Mouse (Mus musculus) kidney, postnatal 0 days (tissue): Measurements from ENCODE around the gene Pdcd7. TPM values are rescaled to one million over a fixed set of nuclear protein-coding genes. Genes with fewer than 3 reads are reported as not detected.
A peak's percentile ranks its signal among the peaks of the same experiment; 100 is the strongest.

ENCODE experiments used
- ATAC-seq: fragments of 200-750 bp; cut with Nextera tagmentation; replicated peaks from 2 replicates; pipeline ENCODE4 v1.8.0; 2017; ENCODE audit warnings: low read depth, moderate number of reproducible peaks, moderate TSS enrichment, moderate library complexity; ENCODE audit not compliant: low FRiP score
- DNase-seq: peaks from one replicate; pipeline ENCODE4 v3.0.0-alpha.2; 2016; ENCODE audit warnings: low spot score
- H3K27ac ChIP-seq: fragments of 300-500 bp; sonication (generic); 2 replicates; pipeline ENCODE4 v1.5.1; 2014; ENCODE audit warnings: mild to moderate bottlenecking
- H3K27me3 ChIP-seq: fragments of 300-500 bp; sonication (generic); 2 replicates; pipeline ENCODE4 v1.6.1; 2014; ENCODE audit warnings: low read length, mixed read lengths; ENCODE audit not compliant: insufficient read depth
- H3K36me3 ChIP-seq: fragments of 300-500 bp; sonication (generic); 2 replicates; pipeline ENCODE4 v1.6.1; 2014; ENCODE audit warnings: low read length, mixed read lengths; ENCODE audit not compliant: insufficient read depth
- H3K4me1 ChIP-seq: fragments of 300-500 bp; sonication (generic); replicated peaks from 2 replicates; pipeline ENCODE4 v1.6.1; 2014; ENCODE audit warnings: antibody characterized with exemption, low read length, mixed read lengths; ENCODE audit not compliant: insufficient read depth
- H3K4me2 ChIP-seq: fragments of 300-500 bp; sonication (generic); 2 replicates; pipeline ENCODE4 v1.6.1; 2014; ENCODE audit warnings: mild to moderate bottlenecking, low read length, moderate library complexity, mixed read lengths
- H3K4me3 ChIP-seq: fragments of 300-500 bp; sonication (generic); replicated peaks from 2 replicates; pipeline ENCODE4 v1.5.1; 2014; ENCODE audit warnings: low read depth, low read length
- H3K9ac ChIP-seq: fragments of 300-500 bp; sonication (generic); 2 replicates; pipeline ENCODE4 v1.6.1; 2014; ENCODE audit warnings: low read depth, low read length
- H3K9me3 ChIP-seq: fragments of 300-500 bp; sonication (generic); replicated peaks from 2 replicates; pipeline ENCODE4 v1.6.1; 2016; ENCODE audit warnings: low read length, inconsistent platforms, mixed read lengths
- CTCF ChIP-seq: IDR thresholded peaks from 2 replicates; pipeline ENCODE4 v1.5.1; 2016; ENCODE audit warnings: antibody characterized with exemption, low read depth, mild to moderate bottlenecking, moderate library complexity
- WGBS: fragments of 180-500 bp; shearing (Covaris S2); extraction: QIAGEN DNeasy Blood & Tissue Kit; methylation state at CpG from one replicate; pipeline ENCODE4 v1.1.7; 2014; 5-methylcytosine and 5-hydroxymethylcytosine counted together
- polyA plus RNA-seq: library from polyadenylated mRNA; unstranded; fragments of >200 nt; fragmentation: Nextera tagmentation; extraction: Ambion mirVana; gene quantifications from 2 replicates; pipeline ENCODE4 v1.2.1, GENCODE M21; 2015

The Pdcd7 gene
- polyA plus RNA-seq, result 9.1 and 10.3 TPM in 2 replicates

DNA sequence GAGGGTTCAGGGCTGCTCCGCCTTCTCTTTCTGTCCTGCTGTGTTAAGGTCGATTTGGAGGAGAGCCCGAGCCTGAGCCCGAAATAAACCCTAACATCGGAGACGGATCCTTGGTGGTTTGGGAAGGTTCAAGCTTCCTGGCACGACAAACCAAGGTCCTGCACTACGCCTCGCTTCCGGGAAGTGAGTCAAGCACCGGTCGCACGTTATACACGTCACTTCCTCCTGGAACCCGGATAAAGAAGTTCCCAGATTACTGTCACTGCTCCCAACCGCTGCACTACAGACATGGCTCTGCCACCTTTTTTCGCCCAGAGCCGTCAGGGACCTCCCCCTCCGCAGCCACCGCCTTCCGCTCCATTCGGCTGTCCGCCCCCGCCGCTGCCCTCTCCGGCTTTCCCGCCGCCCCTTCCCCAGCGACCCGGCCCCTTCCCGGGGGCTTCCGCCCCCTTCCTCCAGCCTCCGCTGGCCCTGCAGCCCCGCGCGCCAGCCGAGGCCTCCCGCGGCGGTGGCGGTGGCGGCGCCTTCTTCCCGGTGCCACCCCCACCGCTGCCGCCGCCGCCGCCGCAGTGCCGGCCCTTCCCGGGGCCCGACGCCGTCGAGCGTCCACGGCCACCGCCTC, at the start of gene Pdcd7:
Pdcd7 (plus strand) TSS at position 251 of the 622 bp plus-strand sequence.
- Histone ChIP-seq H3K36me3 (no peaks in the 10 kb centered on the region), H3K27ac (peak within 1 kb of the TSS; percentile 99), H3K9me3 (no peaks in the 10 kb centered on the region), H3K9ac (peak within 1 kb of the TSS; percentile 99), H3K4me3 (peak within 1 kb of the TSS; percentile 99), H3K4me1 (peaks cover 6% of the 10 kb centered on the region; the same call in 1 of the 2 replicates), H3K4me2 (peak within 1 kb of the TSS; percentile 76), H3K27me3 (no peaks in the 10 kb centered on the region)
- no peak for TF ChIP-seq CTCF
- WGBS, result under 1% methylated on average over 51 of the region's 59 CpGs
- DNase-seq (peak; percentile 98), ATAC-seq (peak; percentile 92)

DNA sequence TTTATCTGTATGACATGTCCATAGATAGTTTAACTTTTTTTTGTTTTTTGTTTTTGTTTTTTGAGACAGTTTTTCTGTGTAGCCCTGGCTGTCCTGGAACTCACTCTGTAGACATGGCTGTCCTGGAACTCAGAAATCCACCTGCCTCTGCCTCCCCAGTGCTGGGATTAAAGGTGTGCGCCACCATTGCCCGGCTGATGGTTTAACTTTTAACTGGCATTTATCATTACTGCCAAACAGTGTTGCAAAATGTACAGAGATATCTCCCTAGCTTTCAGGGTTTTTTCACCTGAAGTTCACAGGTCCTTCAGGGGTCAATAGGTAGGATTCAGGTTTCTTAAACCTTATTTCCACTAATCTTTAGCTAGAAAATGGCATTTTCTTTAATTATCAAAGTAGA, 48.8 kb upstream of the Pdcd7 start:
- H3K36me3 ChIP-seq, result 0 out of 2 replicates have a peak, but pooled peaks cover 9% of the 10 kb centered on the region
- 98% methylated on average over 2 of the region's 2 CpGs for WGBS
- no peak overlapping the region for H3K4me3 ChIP-seq
- DNase-seq (no peak), ATAC-seq (no peak)
- H3K9me3 ChIP-seq, result no peaks in the 10 kb centered on the region
- H3K9ac ChIP-seq, result no peak overlapping the region
- H3K27ac ChIP-seq, result no peak overlapping the region
- TF ChIP-seq CTCF, result no peak
- 0 out of 2 replicates have a peak, but pooled peaks cover 8% of the 10 kb centered on the region for H3K4me1 ChIP-seq
- H3K27me3 ChIP-seq, result no peaks in the 10 kb centered on the region
- no peak overlapping the region for H3K4me2 ChIP-seq

DNA sequence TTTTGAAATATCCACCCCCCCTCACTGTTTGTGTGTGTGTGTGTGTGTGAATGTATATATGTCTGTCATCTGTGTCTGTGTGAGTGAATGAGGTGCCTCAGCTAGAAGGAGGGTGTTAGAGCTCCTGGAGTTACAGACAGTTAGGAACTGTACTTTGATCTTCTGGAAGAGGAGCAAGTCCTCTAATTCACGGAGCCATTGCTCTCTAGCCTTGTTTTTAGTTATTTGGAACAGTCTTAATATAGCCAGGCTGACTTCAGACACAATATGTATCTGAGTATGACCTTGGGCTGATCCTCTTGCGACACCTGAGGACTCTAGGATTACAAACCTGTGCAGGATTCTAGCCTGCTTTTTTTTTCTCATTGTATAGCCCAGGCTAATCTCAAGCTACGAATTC, 47.1 kb upstream of the Pdcd7 start:
- WGBS, result 81% methylated on average over 3 of the region's 3 CpGs

DNA sequence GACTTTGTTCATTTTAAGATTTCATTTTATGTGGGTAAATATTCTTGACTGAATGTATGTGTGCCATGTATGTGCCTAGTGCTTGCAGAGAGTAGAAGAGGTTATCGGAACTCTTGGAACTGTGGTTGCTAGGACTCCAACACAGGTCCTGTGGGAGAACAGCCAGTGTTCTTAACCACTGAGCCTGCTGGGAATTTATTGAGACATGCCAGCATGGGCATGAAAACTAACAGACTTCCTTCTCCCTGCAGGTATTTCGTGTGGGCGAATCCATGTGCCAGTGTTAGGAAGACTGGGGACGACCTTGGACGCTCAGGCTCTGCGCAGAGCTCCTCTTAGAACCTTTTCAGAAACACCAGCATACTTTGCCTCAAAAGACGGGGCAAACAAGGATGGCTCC, 46.3 kb upstream of the Pdcd7 start:
- no peak for TF ChIP-seq CTCF
- H3K36me3 ChIP-seq, result peaks cover 26% of the 10 kb centered on the region; the same call in 1 of the 2 replicates
- WGBS, result 98% methylated on average over 7 of the region's 7 CpGs

More for the DNA sequence above, 47.1 kb upstream of the Pdcd7 start:
- no peaks in the 10 kb centered on the region for H3K9me3 ChIP-seq
- H3K4me3 ChIP-seq, result no peak overlapping the region
- H3K27me3 ChIP-seq, result no peaks in the 10 kb centered on the region
- no peak for TF ChIP-seq CTCF
- 0 out of 2 replicates have a peak, but pooled peaks cover 4% of the 10 kb centered on the region for H3K4me1 ChIP-seq
- DNase-seq (no peak), ATAC-seq (no peak)
- H3K27ac ChIP-seq, result no peak overlapping the region
- H3K9ac ChIP-seq, result no peak overlapping the region
- H3K4me2 ChIP-seq, result no peak overlapping the region
- peaks cover 25% of the 10 kb centered on the region; the same call in 1 of the 2 replicates for H3K36me3 ChIP-seq

GRCm38 (mm10) chr9:65302327-65302983, 43.4 kb upstream of the Pdcd7 start:
- H3K27me3 ChIP-seq, result no peaks in the 10 kb centered on the region
- no peaks in the 10 kb centered on the region for H3K4me1 ChIP-seq
- H3K27ac ChIP-seq, result no peak overlapping the region
- TF ChIP-seq CTCF, result no peak
- H3K4me3 ChIP-seq, result no peak overlapping the region
- H3K36me3 ChIP-seq, result peaks cover 30% of the 10 kb centered on the region; the same call in 1 of the 2 replicates
- H3K9ac ChIP-seq, result no peak overlapping the region
- H3K4me2 ChIP-seq, result no peak overlapping the region
- DNase-seq (no peak), ATAC-seq (no peak)
- 95% methylated on average over 4 of the region's 4 CpGs for WGBS
- no peaks in the 10 kb centered on the region for H3K9me3 ChIP-seq

More for the DNA sequence above, 46.3 kb upstream of the Pdcd7 start:
- no peak overlapping the region for H3K4me3 ChIP-seq
- H3K27ac ChIP-seq, result no peak overlapping the region
- H3K9ac ChIP-seq, result no peak overlapping the region
- H3K4me2 ChIP-seq, result no peak overlapping the region
- DNase-seq, result no peak
- no peak for ATAC-seq
- H3K4me1 ChIP-seq, result 0 out of 2 replicates have a peak, but pooled peaks cover 4% of the 10 kb centered on the region
- no peaks in the 10 kb centered on the region for H3K9me3 ChIP-seq
- no peaks in the 10 kb centered on the region for H3K27me3 ChIP-seq

DNA sequence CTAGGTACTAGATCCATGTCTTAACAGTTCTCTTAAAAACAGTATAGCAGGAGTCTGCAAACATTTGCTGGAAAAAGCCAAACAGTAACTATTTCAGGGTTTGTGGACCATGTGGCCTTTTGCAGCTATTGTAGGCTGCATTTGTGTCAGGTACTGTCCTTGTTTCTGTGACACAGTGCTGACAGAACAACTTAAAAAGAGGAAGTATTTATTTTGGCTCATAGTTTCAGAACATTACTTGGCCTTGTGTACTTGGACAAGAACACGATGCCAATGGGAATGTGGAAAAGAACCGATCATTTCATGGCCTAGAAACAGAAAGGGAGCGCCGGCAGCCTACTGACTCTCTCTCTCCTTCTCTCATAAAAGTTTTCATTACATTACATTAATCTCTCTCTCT, 42.3 kb upstream of the Pdcd7 start:
- Histone ChIP-seq H3K4me1 (no peaks in the 10 kb centered on the region), H3K9me3 (no peaks in the 10 kb centered on the region), H3K36me3 (peaks cover 34% of the 10 kb centered on the region; the same call in 1 of the 2 replicates), H3K9ac (no peak overlapping the region), H3K4me3 (no peak overlapping the region), H3K27ac (no peak overlapping the region), H3K4me2 (no peak overlapping the region), H3K27me3 (no peaks in the 10 kb centered on the region)
- ATAC-seq (no peak), DNase-seq (no peak)
- no peak for TF ChIP-seq CTCF
- WGBS, result 87% methylated on average over 4 of the region's 4 CpGs
